Mouse (Mus musculus) E14TG2a.4 (cell line): ENCODE data around the gene Ddah2.

Experiments used
- H3K27me3 ChIP-seq: 2 replicates; pipeline ENCODE4 v1.6.1; 2014; ENCODE audit warnings: low read length, control low read depth; ENCODE audit not compliant: insufficient read depth
- H3K36me3 ChIP-seq: 2 replicates; pipeline ENCODE4 v1.6.1; 2014; ENCODE audit warnings: low read length, control low read depth; ENCODE audit not compliant: insufficient read depth
- H3K4me1 ChIP-seq: replicated peaks from 2 replicates; pipeline ENCODE4 v1.6.1; 2014; ENCODE audit warnings: low read depth, low read length, control low read depth
- H3K4me3 ChIP-seq: replicated peaks from 2 replicates; pipeline ENCODE4 v1.5.1; 2014; ENCODE audit warnings: mild to moderate bottlenecking, low read length
- H3K9me3 ChIP-seq: 2 replicates; pipeline ENCODE4 v1.6.1; 2014; ENCODE audit warnings: low read length, control low read depth
- CTCF ChIP-seq: conservative IDR thresholded peaks from 2 replicates; pipeline ENCODE4 v1.5.1; 2014; ENCODE audit warnings: low read length
- NANOG ChIP-seq: IDR thresholded peaks from 2 replicates; pipeline ENCODE4 v1.6.1; 2014; ENCODE audit warnings: borderline replicate concordance, low read length, mixed read lengths
- POU5F1 ChIP-seq: IDR thresholded peaks from 2 replicates; pipeline ENCODE4 v1.6.1; 2014; ENCODE audit warnings: low read length, borderline replicate concordance

The Ddah2 gene

GRCm38 (mm10) chr17:35063466-35063865, 4.6 kb downstream of the Ddah2 start:
- peaks cover 81% of the 10 kb centered on the region for H3K4me1 ChIP-seq
- H3K9me3 ChIP-seq, result no peaks in the 10 kb centered on the region
- H3K27me3 ChIP-seq, result peaks cover 32% of the 10 kb centered on the region
- 0 out of 2 replicates have a peak overlapping the region, but pooled peaks have one; percentile 4 for H3K4me3 ChIP-seq
- no peak for TF ChIP-seq POU5F1
- H3K36me3 ChIP-seq, result peaks cover 29% of the 10 kb centered on the region

- no peaks in the 10 kb centered on the region for H3K9me3 ChIP-seq
- TF ChIP-seq POU5F1 (no peak), NANOG (no peak), CTCF (no peak)
- peaks cover 40% of the 10 kb centered on the region for H3K27me3 ChIP-seq
- peaks cover 26% of the 10 kb centered on the region for H3K36me3 ChIP-seq
- peaks cover 87% of the 10 kb centered on the region for H3K4me1 ChIP-seq
- peak overlapping the region; percentile 76 for H3K4me3 ChIP-seq
Measured at GRCm38 (mm10) chr17:35064378-35064877, 5.6 kb downstream of the Ddah2 start.

GRCm38 (mm10) chr17:35064951-35065947, 6.4 kb downstream of the Ddah2 start, which contains the start of gene Ly6g6c:
Gene Ly6g6c (plus strand): TSS chr17:35065388.
- peaks cover 89% of the 10 kb centered on the region for H3K4me1 ChIP-seq
- peaks cover 24% of the 10 kb centered on the region for H3K36me3 ChIP-seq
- H3K9me3 ChIP-seq, result no peaks in the 10 kb centered on the region
- H3K4me3 ChIP-seq, result peak within 1 kb of the TSS; percentile 76
- H3K27me3 ChIP-seq, result peaks cover 37% of the 10 kb centered on the region
- TF ChIP-seq POU5F1, result no peak
- no peak for TF ChIP-seq CTCF
- no peak for TF ChIP-seq NANOG

GRCm38 (mm10) chr17:35066084-35066483, 7.2 kb downstream of the Ddah2 start, which contains the start of gene Mpig6b:
Gene Mpig6b (minus strand): TSS chr17:35066184.
- Histone ChIP-seq H3K4me1 (peaks cover 89% of the 10 kb centered on the region), H3K9me3 (no peaks in the 10 kb centered on the region), H3K36me3 (peaks cover 17% of the 10 kb centered on the region), H3K27me3 (peaks cover 34% of the 10 kb centered on the region), H3K4me3 (peak within 1 kb of the TSS; percentile 76)
- TF ChIP-seq NANOG (no peak), CTCF (no peak), POU5F1 (no peak)

GRCm38 (mm10) chr17:35068213-35068914, 9.5 kb downstream of the Ddah2 start:
- H3K36me3 ChIP-seq, result peaks cover 2% of the 10 kb centered on the region
- TF ChIP-seq CTCF, result no peak
- TF ChIP-seq POU5F1, result no peak
- TF ChIP-seq NANOG, result no peak
- H3K4me1 ChIP-seq, result peaks cover 85% of the 10 kb centered on the region
- H3K9me3 ChIP-seq, result no peaks in the 10 kb centered on the region
- peaks cover 34% of the 10 kb centered on the region for H3K27me3 ChIP-seq
- no peak overlapping the region for H3K4me3 ChIP-seq

- Histone ChIP-seq H3K9me3 (no peaks in the 10 kb centered on the region), H3K27me3 (peaks cover 31% of the 10 kb centered on the region), H3K4me1 (peaks cover 86% of the 10 kb centered on the region), H3K36me3 (no peaks in the 10 kb centered on the region), H3K4me3 (no peak overlapping the region; the same call in 1 of the 2 replicates)
- TF ChIP-seq CTCF, result no peak
- TF ChIP-seq POU5F1, result no peak
- TF ChIP-seq NANOG, result no peak
Measured at GRCm38 (mm10) chr17:35070556-35071229, 11.9 kb downstream of the Ddah2 start.

- TF ChIP-seq POU5F1, result no peak
- TF ChIP-seq CTCF, result no peak
- no peak for TF ChIP-seq NANOG
- Histone ChIP-seq H3K9me3 (no peaks in the 10 kb centered on the region), H3K27me3 (peaks cover 28% of the 10 kb centered on the region), H3K4me3 (no peak overlapping the region), H3K4me1 (peaks cover 87% of the 10 kb centered on the region), H3K36me3 (no peaks in the 10 kb centered on the region)
Measured at GRCm38 (mm10) chr17:35071454-35071853, 12.6 kb downstream of the Ddah2 start.
